Mouse (Mus musculus) limb, embryonic 13.5 days (tissue): ENCODE results near the gene Hist1h3a. TPM values are rescaled to one million over a fixed set of nuclear protein-coding genes. Genes with fewer than 3 reads are reported as not detected.
A peak's percentile ranks its signal among the peaks of the same experiment; 100 is the strongest.
"Not testable (repeated sequence)": the region's sequence is repeated elsewhere in the genome, so short reads cannot be mapped to it uniquely, and the experiment has no call there.

ENCODE experiments used
- ATAC-seq: fragments of 200-750 bp; cut with Nextera tagmentation; 2 replicates; pipeline ENCODE4 v1.8.0; 2017; ENCODE audit warnings: low read depth, moderate number of reproducible peaks, moderate TSS enrichment; ENCODE audit not compliant: low FRiP score
- H3K27ac ChIP-seq: fragments of 300-500 bp; sonication (generic); 2 replicates; pipeline ENCODE4 v1.5.1; 2015; ENCODE audit warnings: inconsistent platforms, mild to moderate bottlenecking, moderate library complexity
- H3K27me3 ChIP-seq: fragments of 300-500 bp; sonication (generic); 2 replicates; pipeline ENCODE4 v1.6.1; 2015; ENCODE audit warnings: mild to moderate bottlenecking, inconsistent platforms
- H3K36me3 ChIP-seq: fragments of 300-500 bp; sonication (generic); 2 replicates; pipeline ENCODE4 v1.6.1; 2015; ENCODE audit warnings: inconsistent platforms, mild to moderate bottlenecking, moderate library complexity
- H3K4me1 ChIP-seq: fragments of 300-500 bp; sonication (generic); 2 replicates; pipeline ENCODE4 v1.6.1; 2015; ENCODE audit warnings: inconsistent platforms
- H3K4me2 ChIP-seq: fragments of 300-500 bp; sonication (generic); replicated peaks from 2 replicates; pipeline ENCODE4 v1.6.1; 2015; ENCODE audit warnings: inconsistent platforms, mild to moderate bottlenecking, moderate library complexity
- H3K4me3 ChIP-seq: fragments of 300-500 bp; sonication (generic); 2 replicates; pipeline ENCODE4 v1.5.1; 2015; ENCODE audit warnings: moderate library complexity, mild to moderate bottlenecking, inconsistent platforms
- H3K9ac ChIP-seq: fragments of 300-500 bp; sonication (generic); 2 replicates; pipeline ENCODE4 v1.6.1; 2015; ENCODE audit warnings: mild to moderate bottlenecking, inconsistent platforms
- H3K9me3 ChIP-seq: fragments of 300-500 bp; sonication (generic); 2 replicates; pipeline ENCODE4 v1.6.1; 2016; ENCODE audit warnings: inconsistent platforms
- WGBS: fragments of 180-500 bp; shearing (Covaris S2); methylation state at CpG from one replicate; pipeline ENCODE4 v1.1.7; 2015; 5-methylcytosine and 5-hydroxymethylcytosine counted together
- polyA plus RNA-seq: library from polyadenylated mRNA; unstranded; fragments of >200 nt; fragmentation: Nextera tagmentation; extraction: Ambion mirVana; gene quantifications from 2 replicates; pipeline ENCODE4 v1.2.1, GENCODE M21; 2015

Gene Hist1h3a
- 11.8 and 14.9 TPM in 2 replicates for polyA plus RNA-seq

DNA sequence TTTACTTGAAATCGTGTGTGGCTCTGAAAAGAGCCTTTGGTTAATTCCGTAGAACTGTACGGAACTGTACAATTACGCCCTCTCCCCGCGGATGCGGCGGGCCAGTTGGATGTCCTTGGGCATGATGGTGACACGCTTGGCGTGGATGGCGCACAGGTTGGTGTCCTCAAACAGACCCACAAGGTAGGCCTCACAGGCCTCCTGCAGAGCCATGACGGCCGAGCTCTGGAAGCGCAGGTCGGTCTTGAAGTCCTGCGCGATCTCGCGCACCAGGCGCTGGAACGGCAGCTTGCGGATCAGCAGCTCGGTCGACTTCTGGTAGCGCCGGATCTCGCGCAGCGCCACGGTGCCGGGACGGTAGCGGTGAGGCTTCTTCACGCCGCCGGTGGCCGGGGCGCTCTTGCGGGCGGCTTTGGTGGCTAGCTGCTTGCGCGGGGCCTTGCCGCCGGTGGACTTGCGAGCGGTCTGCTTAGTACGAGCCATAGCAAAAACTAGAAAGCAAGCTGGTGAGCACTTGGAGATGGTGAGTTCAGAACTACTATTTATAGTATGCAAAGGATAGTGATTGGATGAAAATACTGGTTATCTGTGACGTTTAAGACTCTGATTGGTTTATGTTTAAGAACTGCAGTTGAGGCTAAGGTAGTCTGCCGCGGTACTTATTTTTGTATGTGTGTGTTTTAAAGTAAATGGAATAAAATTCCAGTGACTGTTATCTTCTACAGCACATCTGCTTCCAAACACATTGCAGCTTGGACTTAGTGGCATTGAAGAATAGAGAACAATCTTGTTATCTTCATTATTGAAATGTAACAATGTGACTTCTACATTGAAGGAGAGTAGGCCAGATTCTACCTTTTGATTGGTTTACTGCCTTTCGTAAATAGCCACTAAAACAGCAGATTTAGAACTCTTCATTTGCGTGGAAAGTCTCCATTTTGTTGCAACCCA, at the start of gene Hist1h3a:
Gene Hist1h3a (minus strand): TSS at position 516 of the 951 bp plus-strand sequence.
- peaks cover 26% of the 10 kb centered on the region for H3K4me1 ChIP-seq
- peak within 1 kb of the TSS; percentile 59 for H3K4me3 ChIP-seq
- H3K4me2 ChIP-seq = peak within 1 kb of the TSS; percentile 92
- 1% methylated on average over 29 of the region's 52 CpGs for WGBS
- peak within 1 kb of the TSS; percentile 97 for H3K27ac ChIP-seq
- not testable (repeated sequence) for H3K36me3 ChIP-seq, H3K9me3 ChIP-seq, H3K27me3 ChIP-seq
- peak; percentile 77 for ATAC-seq
- H3K9ac ChIP-seq = peak within 1 kb of the TSS; percentile 74

DNA sequence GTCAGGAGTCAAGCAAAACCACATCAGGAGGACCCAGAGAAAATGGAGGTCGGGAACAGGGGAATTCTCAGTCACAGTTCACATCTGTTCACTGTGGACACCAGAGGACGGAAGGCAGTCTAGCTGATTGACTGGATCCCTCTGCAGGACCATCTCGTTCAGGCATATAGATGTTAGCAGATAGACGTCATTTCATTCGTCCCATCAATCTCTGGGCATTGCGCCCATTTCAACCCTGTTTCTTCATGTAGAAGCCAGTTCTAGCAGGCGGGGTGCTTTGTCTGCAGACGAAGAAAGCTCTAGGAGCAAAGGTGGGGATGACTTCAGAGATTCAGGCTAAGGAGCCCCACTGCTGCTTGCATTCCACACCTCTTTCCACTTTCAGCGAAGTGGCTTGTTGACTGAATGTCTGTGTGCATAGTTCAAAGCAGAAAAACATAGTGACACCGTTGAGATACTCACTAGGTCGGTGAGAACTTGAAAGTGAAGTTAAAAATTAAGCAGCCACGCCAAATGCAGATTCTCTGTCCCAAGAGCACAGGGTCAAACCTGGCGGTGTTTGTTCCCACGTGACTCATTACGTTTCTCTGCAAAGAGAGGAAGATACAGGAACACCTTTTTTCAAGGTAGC, 44.4 kb upstream of the Hist1h3a start, which contains the start of gene Slc17a2:
Gene Slc17a2 (plus strand): TSS at position 572 of the 631 bp plus-strand sequence.
- no peak within 1 kb of the TSS for H3K4me3 ChIP-seq

DNA sequence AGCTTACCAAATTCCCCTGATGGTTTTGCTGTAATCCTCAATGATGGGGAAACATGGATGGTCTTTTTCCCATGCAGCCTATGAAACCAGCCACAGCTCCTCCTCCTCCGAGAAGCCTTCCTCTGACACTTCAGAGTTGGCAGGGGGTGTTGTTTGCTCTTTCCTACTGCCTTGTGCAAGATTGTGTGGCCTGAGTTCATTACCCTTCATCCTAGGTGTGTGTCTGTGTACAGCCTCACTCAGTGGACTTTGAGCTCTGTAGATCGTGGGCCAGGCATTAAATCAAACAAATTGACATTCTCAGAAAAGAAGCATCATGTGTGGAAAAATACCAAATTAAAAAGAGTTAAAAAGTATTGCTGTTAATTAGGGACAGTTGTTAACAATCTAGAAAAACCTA, 42.3 kb upstream of the Hist1h3a start:
- 78% methylated on average over 2 of the region's 2 CpGs for WGBS
- Histone ChIP-seq H3K4me2 (no peak overlapping the region), H3K27ac (no peak overlapping the region), H3K36me3 (no peaks in the 10 kb centered on the region), H3K4me3 (no peak overlapping the region), H3K9ac (no peak overlapping the region), H3K4me1 (no peaks in the 10 kb centered on the region), H3K27me3 (no peaks in the 10 kb centered on the region), H3K9me3 (no peaks in the 10 kb centered on the region)
- ATAC-seq = no peak

More for the DNA sequence above, 44.4 kb upstream of the Hist1h3a start, which contains the start of gene Slc17a2:
- Histone ChIP-seq H3K9ac (no peak within 1 kb of the TSS), H3K4me2 (no peak within 1 kb of the TSS), H3K9me3 (no peaks in the 10 kb centered on the region), H3K36me3 (no peaks in the 10 kb centered on the region), H3K4me1 (no peaks in the 10 kb centered on the region), H3K27ac (no peak within 1 kb of the TSS), H3K27me3 (no peaks in the 10 kb centered on the region)
- 89% methylated on average over 15 of the region's 15 CpGs for WGBS
- ATAC-seq = no peak

DNA sequence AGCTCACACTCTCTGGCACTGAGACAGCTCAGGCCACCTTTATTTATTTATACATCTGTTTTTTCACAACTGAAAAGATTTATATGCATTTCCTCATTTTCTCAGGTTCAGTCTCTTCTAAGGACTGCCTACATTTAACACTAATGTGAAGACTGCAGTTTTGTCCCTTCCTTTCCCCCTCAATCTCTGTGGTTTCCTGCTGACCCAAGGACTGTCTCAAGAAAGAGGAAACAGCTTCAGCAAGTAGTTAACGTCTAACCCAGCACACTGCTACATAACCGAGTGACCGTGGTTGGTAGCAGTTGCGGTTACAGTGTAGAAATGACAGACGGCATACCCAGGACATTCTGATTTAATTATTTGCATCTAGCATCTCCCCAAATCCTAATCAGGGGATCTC, 37.2 kb upstream of the Hist1h3a start:
- Histone ChIP-seq H3K4me2 (no peak overlapping the region), H3K9ac (no peak overlapping the region), H3K4me3 (no peak overlapping the region), H3K36me3 (no peaks in the 10 kb centered on the region), H3K27me3 (no peaks in the 10 kb centered on the region), H3K4me1 (peaks cover 14% of the 10 kb centered on the region), H3K9me3 (no peaks in the 10 kb centered on the region), H3K27ac (no peak overlapping the region)
- WGBS = 62% methylated on average over 5 of the region's 5 CpGs
- ATAC-seq = no peak

DNA sequence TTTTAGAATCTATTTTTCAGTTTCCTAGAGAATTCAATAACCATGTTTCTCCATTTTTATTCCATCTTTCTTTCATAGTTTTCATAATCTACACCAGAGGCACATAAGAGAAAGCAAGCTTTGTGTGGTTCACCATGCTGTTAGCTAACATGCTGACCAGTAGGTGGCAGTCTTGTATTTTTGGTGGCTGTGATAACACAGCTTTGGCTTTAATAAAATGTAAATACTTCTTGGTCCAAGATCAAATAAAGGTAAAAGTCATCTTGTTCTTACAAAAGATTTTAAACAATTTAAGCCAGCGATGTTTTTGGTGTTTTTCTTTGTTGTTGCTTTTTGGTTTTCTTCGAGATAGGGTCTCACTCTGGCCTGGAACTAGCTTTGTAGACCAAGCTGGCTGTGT, 30.3 kb upstream of the Hist1h3a start:
- no peak for ATAC-seq
- Histone ChIP-seq H3K4me2 (no peak overlapping the region), H3K27ac (no peak overlapping the region), H3K27me3 (no peaks in the 10 kb centered on the region), H3K9ac (no peak overlapping the region), H3K9me3 (no peaks in the 10 kb centered on the region), H3K4me1 (no peaks in the 10 kb centered on the region), H3K4me3 (no peak overlapping the region), H3K36me3 (no peaks in the 10 kb centered on the region)
- WGBS = 45% methylated on average over 2 of the region's 2 CpGs

DNA sequence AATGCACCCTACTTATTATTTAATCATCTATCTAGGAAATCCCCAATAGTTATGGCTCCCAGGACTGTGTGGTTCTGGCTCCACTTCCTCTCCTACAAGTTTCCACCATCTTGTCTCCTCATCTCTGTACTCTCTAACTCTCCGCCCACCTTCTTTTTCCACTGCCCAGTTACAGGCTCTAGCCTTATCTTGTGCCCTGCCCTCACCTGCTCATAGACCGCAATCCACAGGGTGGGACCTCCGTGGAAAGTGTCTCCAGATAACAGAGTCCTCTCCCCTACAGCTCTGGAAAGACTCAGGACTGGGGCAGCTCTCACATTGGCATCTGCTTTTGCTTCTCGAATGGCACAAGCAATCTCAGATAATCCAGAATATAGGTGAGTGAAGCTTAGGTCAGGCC, 16.8 kb upstream of the Hist1h3a start:
- Histone ChIP-seq H3K27me3 (no peaks in the 10 kb centered on the region), H3K9ac (no peak overlapping the region), H3K4me3 (no peak overlapping the region), H3K9me3 (no peaks in the 10 kb centered on the region), H3K4me1 (no peaks in the 10 kb centered on the region), H3K36me3 (no peaks in the 10 kb centered on the region), H3K4me2 (no peak overlapping the region), H3K27ac (no peak overlapping the region)
- no peak for ATAC-seq
- WGBS = 86% methylated on average over 4 of the region's 4 CpGs

GRCm38 (mm10) chr13:23778339-23778738, 16.2 kb upstream of the Hist1h3a start:
- Histone ChIP-seq H3K4me1 (no peaks in the 10 kb centered on the region), H3K36me3 (no peaks in the 10 kb centered on the region), H3K4me3 (no peak overlapping the region), H3K9ac (no peak overlapping the region), H3K9me3 (no peaks in the 10 kb centered on the region), H3K27me3 (no peaks in the 10 kb centered on the region), H3K4me2 (no peak overlapping the region), H3K27ac (no peak overlapping the region)
- 88% methylated on average over 7 of the region's 7 CpGs for WGBS
- ATAC-seq = no peak

- 24% methylated on average over 21 of the region's 21 CpGs for WGBS
- Histone ChIP-seq H3K9me3 (no peaks in the 10 kb centered on the region), H3K4me2 (peak overlapping the region; percentile 52), H3K27me3 (no peaks in the 10 kb centered on the region), H3K9ac (no peak overlapping the region), H3K36me3 (no peaks in the 10 kb centered on the region), H3K4me3 (no peak overlapping the region), H3K27ac (no peak overlapping the region), H3K4me1 (peaks cover 4% of the 10 kb centered on the region; the same call in 1 of the 2 replicates)
- ATAC-seq = peak; percentile 87
These were observed 10.6 kb upstream of the Hist1h3a start for GRCm38 (mm10) chr13:23772561-23773313.

GRCm38 (mm10) chr13:23769613-23770012, 7.4 kb upstream of the Hist1h3a start, which contains the start of gene Trim38:
TSS of gene Trim38 (plus strand) at chr13:23769913.
- ATAC-seq, H3K27me3 ChIP-seq, H3K4me2 ChIP-seq, H3K4me3 ChIP-seq, H3K9me3 ChIP-seq, H3K4me1 ChIP-seq, H3K27ac ChIP-seq, H3K36me3 ChIP-seq, H3K9ac ChIP-seq: not testable (repeated sequence)
- WGBS = 81% methylated on average over 2 of the region's 2 CpGs

GRCm38 (mm10) chr13:23768834-23769397, 6.7 kb upstream of the Hist1h3a start:
- H3K4me1 ChIP-seq = peaks cover 12% of the 10 kb centered on the region
- H3K27ac ChIP-seq = no peak overlapping the region
- no peaks in the 10 kb centered on the region for H3K36me3 ChIP-seq
- no peak overlapping the region for H3K4me2 ChIP-seq
- ATAC-seq = no peak
- H3K9ac ChIP-seq = no peak overlapping the region
- H3K4me3 ChIP-seq = no peak overlapping the region
- WGBS = 55% methylated on average over 5 of the region's 5 CpGs
- no peaks in the 10 kb centered on the region for H3K9me3 ChIP-seq
- H3K27me3 ChIP-seq = no peaks in the 10 kb centered on the region

GRCm38 (mm10) chr13:23766772-23767171, 4.6 kb upstream of the Hist1h3a start:
- Histone ChIP-seq H3K27ac (no peak overlapping the region), H3K9ac (no peak overlapping the region), H3K36me3 (no peaks in the 10 kb centered on the region), H3K4me1 (peaks cover 9% of the 10 kb centered on the region), H3K4me3 (no peak overlapping the region), H3K27me3 (no peaks in the 10 kb centered on the region), H3K9me3 (no peaks in the 10 kb centered on the region), H3K4me2 (no peak overlapping the region)
- no peak for ATAC-seq
